Mouse (Mus musculus) stomach, embryonic 16.5 days (tissue): ENCODE data around the gene Tmem252. TPM values are rescaled to one million over a fixed set of nuclear protein-coding genes. Genes with fewer than 3 reads are reported as not detected.

Experiments used
- polyA plus RNA-seq: library from polyadenylated mRNA; unstranded; fragments of >200 nt; fragmentation: Nextera tagmentation; extraction: Ambion mirVana; gene quantifications from 2 replicates; pipeline ENCODE4 v1.2.1, GENCODE M21; 2015

Tmem252 gene
- polyA plus RNA-seq, 1 experiment from 2014 or later, result 8.4 TPM

Other genes with a start within 250 kb of the Tmem252 start
- gene Fam122a, start 196.7 kb upstream of the Tmem252 start, polyA plus RNA-seq, result 35.0 and 37.6 TPM in 2 replicates
- 3.8 and 4.1 TPM in 2 replicates for gene Pip5k1b, start 118.1 kb upstream of the Tmem252 start, polyA plus RNA-seq
- gene Pgm5, start 187.8 kb downstream of the Tmem252 start, polyA plus RNA-seq, result 7.3 and 10.5 TPM in 2 replicates
- 239 and 241 TPM in 2 replicates for gene Gm10053, start 201.7 kb downstream of the Tmem252 start, polyA plus RNA-seq
- 0.10 TPM in 1 of 2 replicates, not detected in the other for gene Foxd4, start 227.2 kb downstream of the Tmem252 start, polyA plus RNA-seq